In genomic region chr7:135410237-135410965, GRCm38 (mm10) we compare ENCODE assay signal across 8 mouse cellular contexts. TPM values are rescaled to one million over a fixed set of nuclear protein-coding genes. Genes with fewer than 3 reads are reported as not detected.
DNase-seq lines count a peak whose midpoint lies in the region; ATAC-seq lines count a peak whose summit lies in the region.

TSS of gene Foxi2 (plus strand) at chr7:135410308.

- H3K9ac ChIP-seq in midbrain, embryonic 15.5 days: peak within 1 kb of the TSS; percentile 29; the same call in 1 of the 2 replicates

- 4% methylated on average over 51 of the region's 51 CpGs for WGBS in midbrain, embryonic 15.5 days

- intact Hi-C loops in left cerebral cortex, postnatal 10 days (cut with DNase I): no loop called here

- H3K36me3 ChIP-seq in midbrain, embryonic 15.5 days (replicated peaks): no peaks in the 10 kb centered on the region

- H3K9me3 ChIP-seq in midbrain, embryonic 15.5 days: no peaks in the 10 kb centered on the region

- peaks cover 9% of the 10 kb centered on the region for H3K4me1 ChIP-seq in midbrain, embryonic 15.5 days

- peak; percentile 48 for ATAC-seq in granulocyte monocyte progenitor cell, adult 5-6 weeks (replicated peaks; ENCODE audit: poor library complexity, severe bottlenecking)
- ATAC-seq in midbrain, embryonic 15.5 days (replicated peaks): no peak
- no peak for ATAC-seq in inflammation-experienced regulatory T-cells, adult 6 months

- H3K27me3 ChIP-seq in midbrain, embryonic 15.5 days (replicated peaks): peaks cover 47% of the 10 kb centered on the region

- DNase-seq in adrenal gland, postnatal 36 days: peak; percentile 3 to 4
- no peak for DNase-seq in adrenal gland, adult 8-10 months
- DNase-seq in left cerebral cortex, postnatal 10 days (ENCODE audit: extremely low spot score in 1 of 2, low spot score in 2 of 2): peak; percentile 9 to 40
- DNase-seq in left cerebral cortex, adult 9 months (ENCODE audit: low spot score in 2 of 2): no peak
- no peak for DNase-seq in testis, postnatal 10 days (ENCODE audit: low spot score)

- peak within 1 kb of the TSS; percentile 59 for H3K4me2 ChIP-seq in midbrain, embryonic 15.5 days

- peak within 1 kb of the TSS; percentile 33 for H3K4me3 ChIP-seq in midbrain, embryonic 15.5 days

- H3K27ac ChIP-seq in midbrain, embryonic 15.5 days: no peak within 1 kb of the TSS

RNA-seq across cellular contexts. Expression of gene Foxi2, which starts in this region (rescaled TPM):
- total RNA-seq in adrenal gland, postnatal 36 days (2021): not detected
- total RNA-seq in adrenal gland, adult 8-10 months (2022): not detected
- not detected for total RNA-seq in left cerebral cortex, postnatal 10 days (2021)
- not detected in 2 replicates for total RNA-seq in granulocyte monocyte progenitor cell, adult 5-6 weeks (2014; fragmentation: Nextera tagmentation)
- not detected in 2 replicates for total RNA-seq in granulocyte monocyte progenitor cell, adult 5-6 weeks (2017)
- polyA plus RNA-seq in midbrain, embryonic 15.5 days (2015; fragmentation: Nextera tagmentation; extraction: Ambion mirVana): 0.06 TPM in 1 of 2 replicates, not detected in the other
- polyA plus RNA-seq in inflammation-experienced regulatory T-cells, adult 6 months (2017; shearing (Covaris generic)): not detected

Comparison
In these comparisons a context has a peak if more than half of its experiments do, and no peak if none do; other contexts are left out.
1. Peak in DNase-seq in adrenal gland, postnatal 36 days; RNA of the gene not detected or under 1 TPM.
2. Peak in DNase-seq in left cerebral cortex, postnatal 10 days; RNA of the gene not detected or under 1 TPM.
3. Peak in ATAC-seq in granulocyte monocyte progenitor cell, adult 5-6 weeks; RNA of the gene not detected or under 1 TPM.